ENCODE assay signal across 13 mouse cellular contexts in genomic region chr6:83203320-83203719, GRCm38 (mm10). TPM values are rescaled to one million over a fixed set of nuclear protein-coding genes. Genes with fewer than 3 reads are reported as not detected.
"Had no signal": no experiment of that assay in that cellular context is flagged by ENCODE, and none has a peak within 500 bp of the region (broad histone marks: within the 10 kb centered on the region; RNA-seq: fewer than 3 reads in every experiment).

No protein-coding gene starts in this region.

- ATAC-seq: midbrain, embryonic 16.5 days had no signal

- DNase-seq: lung, embryonic 14.5 days; lung, postnatal 10 days; lung, postnatal 4 days; midbrain, embryonic 14.5 days; right cerebral cortex, postnatal 14 days; thymus, postnatal 14 days; thymus, postnatal 36 days had no signal

- H3K4me2 ChIP-seq: lung, embryonic 14.5 days; midbrain, embryonic 12.5 days; neural tube, embryonic 12.5 days; stomach, embryonic 15.5 days had no signal

- H3K4me3 ChIP-seq: midbrain, embryonic 10.5 days; midbrain, embryonic 12.5 days; neural tube, embryonic 12.5 days; stomach, embryonic 15.5 days had no signal

- H3K27me3 ChIP-seq: midbrain, embryonic 12.5 days; neural tube, embryonic 12.5 days; stomach, embryonic 15.5 days had no signal

RNA-seq across cellular contexts. Expression of gene Slc4a5, which starts 16.3 kb away (rescaled TPM):
- polyA plus RNA-seq: neural tube, embryonic 14.5 days had no signal
